Mouse (Mus musculus): ENCODE measurements at regions not wholly inside any gene's neighbourhood (a gene's known extent, or its start where the extent isn't known, plus 50 kb on each side); places are given as distances from the start of the nearest gene placed in this dataset.
A peak's percentile ranks its signal among the peaks of the same experiment; 100 is the strongest.

DNA sequence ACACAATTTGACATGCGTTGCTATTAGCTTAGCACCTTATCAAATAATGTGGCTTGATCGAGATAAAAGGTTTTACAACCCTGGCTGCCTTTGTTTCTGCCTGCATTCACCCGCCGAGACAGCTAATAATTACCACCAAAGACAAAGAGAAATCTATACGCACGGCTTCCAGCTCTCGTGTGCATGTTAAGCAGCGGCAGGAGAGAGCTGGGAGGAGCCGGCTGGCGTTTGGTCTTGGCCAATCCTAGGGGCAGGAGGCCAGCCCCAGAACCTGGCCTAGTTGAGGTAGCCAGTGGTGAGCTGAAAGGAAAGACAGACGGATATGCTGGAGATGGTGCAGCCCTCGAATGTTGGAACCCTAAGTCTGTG lies 164.0 kb downstream of the Rps24 start:
- Histone ChIP-seq H3K27ac (ENCODE audit: low read depth, low read length) (peak overlapping the region; percentile 81), H3K4me1 (ENCODE audit: control insufficient read depth, insufficient read depth, low read length) (peaks cover 22% of the 10 kb centered on the region), H3K9me3 (replicated peaks; ENCODE audit: control insufficient read depth, low read length) (no peaks in the 10 kb centered on the region), H3K9ac (ENCODE audit: low read length) (peak overlapping the region; percentile 23; the same call in 1 of the 2 replicates), H3K4me2 (ENCODE audit: low read length) (no peak overlapping the region), H3K27me3 (replicated peaks; ENCODE audit: control insufficient read depth, insufficient read depth, low read length) (no peaks in the 10 kb centered on the region), H3K4me3 (ENCODE audit: low read depth, low read length) (no peak overlapping the region), H3K36me3 (ENCODE audit: control insufficient read depth, insufficient read depth, low read length) (no peaks in the 10 kb centered on the region)
- WGBS = 8% methylated on average over 12 of the region's 12 CpGs
- peak; percentile 68 for ATAC-seq
- DNase-seq (ENCODE audit: low spot score) = peak; percentile 80

- no peaks in the 10 kb centered on the region for H3K36me3 ChIP-seq (ENCODE audit: control insufficient read depth, insufficient read depth, low read length)
- WGBS = 32% methylated on average over 2 of the region's 2 CpGs
- no peak overlapping the region for H3K9ac ChIP-seq (ENCODE audit: low read length)
- H3K4me3 ChIP-seq (ENCODE audit: low read depth, low read length) = no peak overlapping the region
- H3K27me3 ChIP-seq (replicated peaks; ENCODE audit: control insufficient read depth, insufficient read depth, low read length) = no peaks in the 10 kb centered on the region
- peak overlapping the region; percentile 35; the same call in 1 of the 2 replicates for H3K27ac ChIP-seq (ENCODE audit: low read depth, low read length)
- H3K9me3 ChIP-seq (replicated peaks; ENCODE audit: control insufficient read depth, low read length) = no peaks in the 10 kb centered on the region
- DNase-seq (ENCODE audit: low spot score) (no peak), ATAC-seq (no peak)
- peaks cover 20% of the 10 kb centered on the region for H3K4me1 ChIP-seq (ENCODE audit: control insufficient read depth, insufficient read depth, low read length)
- no peak overlapping the region for H3K4me2 ChIP-seq (ENCODE audit: low read length)
Measured at GRCm38 (mm10) chr14:24652591-24652990, 165.7 kb downstream of the Rps24 start.

DNA sequence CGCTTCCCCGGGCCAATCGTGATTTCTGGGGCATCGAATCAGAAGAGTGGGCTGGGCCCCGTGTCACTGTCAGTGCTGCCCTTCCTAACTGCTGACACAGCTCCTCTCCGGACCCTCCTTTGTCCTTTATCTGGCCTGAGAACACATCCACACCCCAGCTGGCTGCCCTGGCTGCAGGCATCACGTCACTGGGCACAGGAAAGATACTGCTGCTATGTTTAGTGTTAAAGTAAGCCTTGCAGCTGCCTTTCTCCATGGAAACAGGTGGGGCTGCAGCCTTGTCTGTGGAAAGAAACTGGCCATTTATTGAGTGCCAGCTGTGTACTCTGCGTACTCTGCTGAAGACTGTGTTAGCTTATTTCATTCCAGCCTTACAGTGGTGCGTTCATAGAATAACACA lies 168.7 kb downstream of the Rps24 start:
- peaks cover 10% of the 10 kb centered on the region for H3K4me1 ChIP-seq (ENCODE audit: control insufficient read depth, insufficient read depth, low read length)
- H3K9me3 ChIP-seq (replicated peaks; ENCODE audit: control insufficient read depth, low read length) = no peaks in the 10 kb centered on the region
- no peak overlapping the region for H3K4me3 ChIP-seq (ENCODE audit: low read depth, low read length)
- no peaks in the 10 kb centered on the region for H3K36me3 ChIP-seq (ENCODE audit: control insufficient read depth, insufficient read depth, low read length)
- H3K9ac ChIP-seq (ENCODE audit: low read length) = no peak overlapping the region
- H3K27ac ChIP-seq (ENCODE audit: low read depth, low read length) = no peak overlapping the region
- no peaks in the 10 kb centered on the region for H3K27me3 ChIP-seq (replicated peaks; ENCODE audit: control insufficient read depth, insufficient read depth, low read length)
- DNase-seq (ENCODE audit: low spot score) = no peak
- WGBS = 66% methylated on average over 9 of the region's 9 CpGs
- no peak for ATAC-seq
- H3K4me2 ChIP-seq (ENCODE audit: low read length) = no peak overlapping the region

DNA sequence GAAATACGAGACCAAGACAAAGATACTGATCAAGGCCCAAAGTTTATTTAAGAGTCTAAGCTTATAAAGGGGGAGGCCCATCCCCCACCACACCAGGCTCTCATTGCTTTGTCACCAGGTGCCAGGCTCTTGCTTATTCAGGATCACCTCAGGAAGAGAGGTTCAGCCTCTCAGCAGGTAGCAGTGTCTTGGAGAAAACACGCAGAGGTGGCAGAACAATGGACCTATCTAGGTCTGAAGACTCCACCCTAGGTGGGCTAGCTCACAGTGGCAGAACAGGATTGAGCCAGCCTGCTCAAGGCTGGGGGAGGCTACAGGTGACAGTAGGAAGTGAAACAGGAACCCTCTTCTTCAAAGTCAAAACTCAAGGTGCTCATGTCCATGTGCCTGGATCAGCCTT lies 174.9 kb downstream of the Rps24 start:
- H3K27ac ChIP-seq (ENCODE audit: low read depth, low read length) = no peak overlapping the region
- DNase-seq (ENCODE audit: low spot score) (no peak), ATAC-seq (no peak)
- no peaks in the 10 kb centered on the region for H3K27me3 ChIP-seq (replicated peaks; ENCODE audit: control insufficient read depth, insufficient read depth, low read length)
- H3K4me3 ChIP-seq (ENCODE audit: low read depth, low read length) = no peak overlapping the region
- no peaks in the 10 kb centered on the region for H3K9me3 ChIP-seq (replicated peaks; ENCODE audit: control insufficient read depth, low read length)
- H3K4me1 ChIP-seq (ENCODE audit: control insufficient read depth, insufficient read depth, low read length) = no peaks in the 10 kb centered on the region
- H3K9ac ChIP-seq (ENCODE audit: low read length) = no peak overlapping the region
- H3K36me3 ChIP-seq (ENCODE audit: control insufficient read depth, insufficient read depth, low read length) = no peaks in the 10 kb centered on the region
- 65% methylated on average over 2 of the region's 2 CpGs for WGBS
- H3K4me2 ChIP-seq (ENCODE audit: low read length) = no peak overlapping the region

DNA sequence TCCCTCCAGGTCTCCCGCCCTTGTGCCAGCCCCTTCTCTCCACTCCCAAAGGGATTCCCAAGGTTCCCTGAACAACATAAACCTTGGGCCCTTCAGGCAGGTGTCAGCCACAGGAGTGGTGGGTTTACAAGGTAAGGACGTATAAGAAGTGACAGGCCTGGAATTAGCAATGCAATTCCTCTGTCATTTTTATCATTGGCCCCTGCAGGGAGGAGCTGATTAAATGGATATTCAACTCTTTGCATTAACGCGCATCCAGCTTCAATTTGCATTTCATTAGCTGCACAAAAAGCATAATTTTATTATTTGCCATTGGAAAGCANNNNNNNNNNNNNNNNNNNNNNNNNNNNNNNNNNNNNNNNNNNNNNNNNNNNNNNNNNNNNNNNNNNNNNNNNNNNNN lies 178.3 kb downstream of the Rps24 start:
- Histone ChIP-seq H3K9ac (ENCODE audit: low read length) (no peak overlapping the region), H3K27ac (ENCODE audit: low read depth, low read length) (peak overlapping the region; percentile 52; the same call in 1 of the 2 replicates), H3K27me3 (replicated peaks; ENCODE audit: control insufficient read depth, insufficient read depth, low read length) (no peaks in the 10 kb centered on the region), H3K4me1 (ENCODE audit: control insufficient read depth, insufficient read depth, low read length) (no peaks in the 10 kb centered on the region), H3K4me2 (ENCODE audit: low read length) (no peak overlapping the region), H3K9me3 (replicated peaks; ENCODE audit: control insufficient read depth, low read length) (no peaks in the 10 kb centered on the region), H3K4me3 (ENCODE audit: low read depth, low read length) (no peak overlapping the region), H3K36me3 (ENCODE audit: control insufficient read depth, insufficient read depth, low read length) (no peaks in the 10 kb centered on the region)
- ATAC-seq (no peak), DNase-seq (ENCODE audit: low spot score) (peak; percentile 46)
- 71% methylated on average over 4 of the region's 4 CpGs for whole genome bisulfite sequencing
